Mouse (Mus musculus) kidney, adult 18-20 months (tissue): ENCODE measurements around the gene Tcf25.
"Not testable (repeated sequence)": the region's sequence is repeated elsewhere in the genome, so short reads cannot be mapped to it uniquely, and the experiment has no call there.

Source experiments
- DNase-seq: peaks from one replicate; pipeline ENCODE4 v3.0.0; 2021

Gene Tcf25

DNA sequence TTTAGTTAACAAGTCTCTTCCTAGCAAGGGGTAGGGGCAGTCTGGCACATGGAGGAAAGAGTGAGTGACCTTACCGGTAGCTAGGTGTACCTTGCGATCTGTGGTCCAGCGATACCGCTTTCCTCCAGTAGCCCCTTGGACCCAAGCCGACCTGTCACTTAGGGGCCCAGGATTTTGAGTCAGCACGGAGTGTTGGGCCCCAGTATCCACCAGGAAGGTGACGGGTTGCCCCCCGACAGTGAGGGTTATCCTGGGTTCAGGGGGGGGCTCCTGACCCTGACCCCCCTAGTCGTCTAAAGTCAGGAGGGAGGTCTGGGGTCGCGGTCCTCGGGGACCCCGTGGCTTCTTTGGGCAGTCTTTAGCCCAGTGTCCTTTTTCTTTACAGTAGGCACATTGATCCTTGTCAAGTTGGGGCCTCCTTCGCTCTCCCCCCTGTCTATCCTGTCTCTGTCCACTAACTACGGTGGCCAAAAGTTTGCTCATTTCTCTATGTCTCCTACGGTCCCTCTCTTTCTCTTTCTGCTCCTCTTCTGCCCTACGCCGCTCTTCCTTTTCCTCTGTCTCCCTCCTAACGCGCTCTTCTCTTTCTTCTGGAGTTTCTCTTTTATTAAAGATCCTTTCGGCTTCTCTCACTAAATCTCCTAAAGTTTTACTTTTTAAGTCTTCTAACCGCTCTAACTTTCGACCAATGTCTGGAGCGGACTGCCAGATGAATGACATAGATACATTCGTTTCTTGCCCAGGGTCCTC is 58.2 kb downstream of the Tcf25 start:
- no peak for DNase-seq

DNA sequence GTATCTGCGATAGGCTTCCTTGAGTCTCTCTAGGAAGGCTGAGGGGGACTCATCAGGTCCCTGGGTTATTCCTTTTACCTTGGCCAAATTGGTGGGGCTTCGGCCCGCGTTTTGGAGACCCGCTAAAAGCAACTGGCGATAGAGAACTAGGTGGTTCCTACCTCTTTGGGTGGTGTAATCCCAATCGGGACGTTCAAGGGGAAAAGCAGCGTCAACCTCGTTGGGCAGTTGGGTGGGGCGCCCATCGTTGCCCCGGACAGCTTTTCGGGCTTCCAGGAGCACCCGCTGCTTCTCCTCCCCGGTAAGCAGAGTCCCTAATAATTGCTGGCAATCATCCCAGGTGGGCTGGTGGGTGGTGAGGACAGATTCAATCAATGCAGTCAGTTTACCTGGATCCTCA is 58.8 kb downstream of the Tcf25 start:
- no peak for DNase-seq

DNA sequence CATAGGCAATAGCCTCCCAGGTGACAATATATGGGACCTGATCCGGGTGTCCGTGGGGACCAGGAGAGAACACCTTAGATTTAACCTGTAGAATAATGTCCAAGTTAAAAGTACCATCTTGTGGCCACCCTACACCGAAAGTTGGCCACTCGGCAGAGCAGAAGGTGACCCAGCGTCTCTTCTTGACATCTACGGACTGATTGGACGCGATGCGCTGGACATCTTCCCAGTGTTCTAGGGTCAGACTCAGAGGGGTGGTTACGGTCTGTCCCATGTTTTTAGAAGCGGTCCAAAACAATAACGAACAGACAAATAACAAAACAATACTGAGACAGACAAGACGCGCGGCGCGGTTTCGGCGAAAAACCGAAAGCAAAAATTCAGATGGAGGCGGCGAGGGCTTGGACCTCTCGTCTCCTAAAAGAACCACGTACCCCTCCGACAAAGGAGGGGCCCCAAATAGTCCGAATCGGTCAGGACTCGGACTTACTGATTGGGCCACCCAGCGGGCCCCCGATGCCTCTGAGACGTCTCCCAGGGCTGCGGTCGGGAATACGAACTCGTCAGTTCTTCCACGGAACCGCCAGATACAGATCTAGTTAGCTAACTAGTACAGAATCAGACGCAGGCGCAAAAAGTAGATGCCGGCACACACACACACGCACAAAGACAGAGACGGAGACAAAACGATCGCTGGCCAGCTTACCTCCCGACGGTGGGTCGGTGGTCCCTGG is 59.9 kb downstream of the Tcf25 start:
- DNase-seq: not testable (repeated sequence)

DNA sequence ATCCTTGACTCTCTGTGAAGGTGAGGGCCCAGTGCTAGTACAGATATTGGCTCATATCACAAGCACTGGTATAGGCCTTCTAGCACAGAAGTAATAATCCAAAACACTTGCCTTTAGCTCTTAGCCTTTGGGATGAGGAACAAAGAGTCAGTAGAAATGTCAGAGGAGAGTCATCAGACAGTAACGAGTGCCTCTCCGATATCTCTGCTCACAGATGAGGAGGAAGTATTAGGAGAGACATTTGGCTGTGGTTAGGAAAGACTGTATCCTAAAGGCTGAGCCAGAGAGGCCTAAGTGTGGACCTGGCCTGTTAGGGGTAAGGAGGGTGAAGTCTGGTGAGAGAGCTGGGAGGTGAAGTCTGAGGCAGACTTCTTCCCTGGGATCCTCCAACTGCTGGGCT is 68.2 kb downstream of the Tcf25 start:
- DNase-seq: no peak

DNA sequence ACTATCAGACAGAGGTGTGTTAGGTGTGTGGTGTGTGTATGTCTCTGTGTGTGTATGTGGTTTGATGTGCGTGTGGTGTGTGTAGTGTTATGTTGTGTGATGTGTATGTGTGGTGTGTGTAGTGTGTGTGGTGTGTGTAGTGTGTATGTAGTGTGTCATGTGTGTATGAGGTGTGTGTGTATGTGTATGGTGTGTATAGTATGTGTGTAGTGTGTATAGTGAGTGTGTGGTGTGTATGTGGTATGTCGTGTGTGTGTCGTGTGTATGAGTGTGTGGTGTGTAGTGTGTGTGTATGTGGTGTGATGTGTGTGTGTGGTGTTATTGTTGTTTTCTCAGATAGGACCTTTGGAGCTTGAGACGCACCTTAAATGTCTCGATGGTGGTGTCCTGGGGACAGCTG is 68.8 kb downstream of the Tcf25 start:
- no peak for DNase-seq

DNA sequence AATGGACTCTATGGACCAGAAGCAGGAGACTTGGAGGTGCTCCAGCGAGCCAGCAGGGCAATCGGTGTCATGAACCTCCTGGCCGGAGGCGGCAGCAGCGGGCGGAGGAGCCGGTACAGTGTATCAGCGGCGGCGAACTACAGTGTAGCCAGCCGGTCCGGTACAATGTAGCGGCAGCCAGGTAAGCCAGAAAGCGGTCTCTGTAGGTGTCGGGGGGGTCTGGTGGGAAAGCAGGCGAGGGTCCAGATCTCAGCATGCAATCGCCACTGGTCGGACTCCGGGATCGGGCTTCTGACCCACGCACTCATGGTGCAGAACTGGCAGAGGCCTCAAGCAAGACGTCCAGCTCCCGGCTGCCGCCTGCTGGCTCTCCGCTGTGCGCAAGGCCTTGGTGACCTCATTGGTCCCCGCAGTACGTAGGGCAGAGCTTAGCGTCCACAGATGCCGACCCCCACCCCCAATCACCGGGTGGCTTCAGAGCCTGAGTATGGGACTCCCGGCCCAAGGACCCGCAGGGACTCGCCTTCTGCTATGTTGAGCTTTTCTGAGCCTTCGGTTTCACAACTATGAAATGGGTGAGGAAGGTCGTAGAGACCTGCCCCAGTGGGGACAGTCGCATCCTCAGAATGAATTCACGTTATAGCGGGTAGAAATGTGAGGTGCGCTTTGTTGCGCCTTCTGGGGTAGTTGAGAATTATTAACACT is 69.5 kb downstream of the Tcf25 start:
- peak; percentile 98 for DNase-seq

DNA sequence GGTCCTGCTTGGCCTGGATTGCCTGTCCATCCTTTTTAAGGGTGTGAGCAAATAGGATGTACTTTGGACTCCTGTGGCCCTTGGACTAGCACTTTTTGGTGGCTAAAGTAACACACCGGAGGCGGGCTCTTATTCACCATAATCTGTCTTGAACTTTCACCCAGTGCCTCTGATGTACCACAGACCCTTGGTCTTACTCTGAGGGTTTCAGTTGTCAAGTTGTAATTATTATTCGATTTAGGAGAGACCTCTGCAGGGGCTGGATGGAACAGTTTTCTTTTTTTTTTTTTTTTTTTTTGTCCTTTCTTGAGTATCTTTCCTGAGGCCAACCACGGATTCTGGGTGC is 70.0 kb downstream of the Tcf25 start:
- DNase-seq: no peak

DNA sequence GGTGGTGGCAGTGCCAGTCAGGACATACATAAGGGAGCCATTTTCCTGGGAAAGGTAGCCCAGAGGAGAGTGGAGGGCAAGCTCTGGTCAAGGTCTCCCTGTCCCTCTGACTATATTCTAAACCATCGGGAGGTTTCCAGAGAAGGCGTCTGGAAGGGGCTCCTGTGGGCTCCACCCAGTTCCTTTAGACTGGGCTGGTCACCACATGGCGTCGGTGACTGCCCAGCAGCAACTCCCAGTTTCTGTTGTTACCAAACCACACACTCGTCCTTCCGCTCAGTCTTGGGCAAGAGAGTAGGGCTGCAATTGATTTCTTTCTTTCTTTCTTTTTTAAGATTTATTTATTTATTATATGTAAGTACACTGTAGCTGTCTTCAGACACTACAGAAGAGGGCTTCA is 70.6 kb downstream of the Tcf25 start:
- peak; percentile 14 for DNase-seq

DNA sequence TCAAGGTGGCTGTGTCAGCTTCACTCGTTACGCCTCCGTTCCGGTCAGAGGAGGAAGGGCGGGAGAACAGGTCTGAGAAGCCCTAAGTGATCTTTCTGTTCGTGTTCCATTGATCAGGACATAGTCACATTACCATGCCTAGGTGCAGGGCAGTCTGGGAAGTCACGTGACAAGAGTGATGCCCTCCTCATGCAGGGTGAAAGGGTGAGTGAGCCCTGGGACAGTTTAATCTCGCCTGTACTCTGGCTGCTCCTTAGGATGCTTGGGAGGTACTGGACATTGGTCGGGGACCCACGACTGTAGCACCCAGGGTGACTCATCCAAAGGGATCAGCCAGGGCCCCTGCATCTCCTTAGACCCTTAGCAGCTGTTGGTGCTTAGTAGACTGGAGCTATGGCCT is 72.4 kb downstream of the Tcf25 start:
- DNase-seq: peak; percentile 18

DNA sequence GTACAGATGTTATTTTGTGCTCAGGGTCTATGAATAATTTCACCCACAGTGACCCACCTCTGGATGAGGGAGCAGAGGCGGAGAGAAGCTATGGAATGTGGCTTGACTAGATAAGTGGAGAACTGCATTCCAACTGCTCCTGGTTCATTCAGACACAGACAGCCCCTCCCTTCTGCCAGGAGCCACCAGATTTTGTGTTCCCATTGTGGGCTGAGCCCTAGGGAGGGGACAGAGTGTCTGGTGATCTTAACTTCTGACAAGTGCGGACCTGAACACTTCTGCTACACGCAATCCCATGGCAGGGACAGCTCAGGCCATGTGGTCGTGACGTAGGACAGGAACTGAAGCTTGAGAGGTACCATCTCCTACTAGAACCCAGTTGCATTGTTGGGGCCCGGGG is 73.2 kb downstream of the Tcf25 start:
- DNase-seq: no peak

DNA sequence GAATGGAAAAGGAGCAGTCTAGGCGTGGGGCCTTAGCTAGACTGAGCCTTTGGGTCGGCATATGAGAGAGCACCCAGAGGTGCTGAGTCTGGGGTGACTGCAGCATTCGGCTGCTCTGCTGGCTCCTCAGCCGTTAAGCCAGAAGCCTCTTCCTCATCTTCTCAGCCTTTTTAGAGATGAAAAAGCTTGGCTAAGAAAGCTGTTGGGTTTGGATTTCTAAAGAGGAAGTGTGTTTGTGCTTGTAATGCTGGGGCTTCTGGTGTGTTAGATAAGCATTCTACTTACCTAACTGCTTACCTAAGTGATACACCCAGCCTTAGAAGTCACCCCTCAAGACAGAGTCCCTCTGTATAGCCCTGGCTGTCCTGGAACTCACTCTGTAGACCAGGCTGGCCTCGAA is 77.2 kb downstream of the Tcf25 start:
- no peak for DNase-seq

DNA sequence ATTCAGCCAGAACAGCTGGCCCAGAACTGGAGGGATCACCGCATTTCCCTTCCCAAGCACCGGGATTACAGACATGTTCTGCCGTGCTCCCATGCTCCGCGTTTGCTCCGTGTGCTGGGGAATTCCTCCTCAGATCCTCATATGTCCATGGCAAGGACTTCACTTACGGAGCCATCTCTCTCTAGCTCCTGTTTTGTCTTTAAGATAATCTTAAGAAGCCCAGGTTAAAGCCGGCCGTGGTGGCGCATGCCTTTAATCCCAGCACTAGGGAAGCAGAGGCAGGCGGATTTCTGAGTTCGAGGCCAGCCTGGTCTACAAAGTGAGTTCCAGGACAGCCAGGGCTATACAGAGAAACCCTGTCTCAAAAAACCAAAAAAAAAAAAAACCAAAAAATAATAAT is 78.2 kb downstream of the Tcf25 start:
- not testable (repeated sequence) for DNase-seq

DNA sequence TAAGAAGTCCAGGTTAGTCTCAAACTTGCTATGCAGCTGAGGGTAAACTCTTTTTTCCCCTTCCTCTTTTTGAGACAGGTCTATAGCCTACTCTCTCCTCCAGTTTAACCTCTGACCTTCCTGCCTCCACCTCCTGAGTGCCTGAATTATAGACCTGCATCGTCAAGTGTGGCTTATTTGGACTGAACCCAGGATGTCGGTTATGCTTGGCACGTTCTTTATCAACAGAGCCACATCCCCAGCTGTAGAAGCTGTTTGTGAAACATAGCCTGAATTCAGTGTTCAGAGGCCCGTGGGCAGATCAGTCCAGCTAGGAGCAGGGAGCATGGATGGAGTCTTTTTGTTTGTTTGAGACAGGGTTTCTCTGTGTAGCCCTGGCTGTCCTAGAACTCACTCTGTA is 78.6 kb downstream of the Tcf25 start:
- DNase-seq: no peak

DNA sequence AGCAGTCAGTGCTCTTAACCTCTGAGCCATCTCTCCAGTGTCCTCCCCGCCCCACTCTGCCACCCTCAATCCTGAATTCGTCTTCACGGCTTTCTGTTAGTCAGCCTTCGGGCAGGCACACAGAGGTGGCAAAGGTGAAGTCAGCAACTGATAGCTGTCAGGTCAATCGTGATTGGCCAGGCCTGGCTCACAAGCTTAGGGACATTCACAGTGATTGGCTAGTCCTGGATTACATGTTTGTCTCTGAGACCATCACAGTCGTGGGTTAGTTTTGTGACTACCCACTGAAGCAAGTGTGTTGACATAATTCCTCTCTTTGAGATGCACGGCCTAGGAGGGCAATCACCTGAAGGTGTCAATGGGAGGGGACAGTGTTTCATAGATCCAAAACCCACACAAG is 79.7 kb downstream of the Tcf25 start:
- no peak for DNase-seq
